Mouse (Mus musculus) lung, adult 2 months (tissue): ENCODE measurements around the gene Rnf150. TPM values are rescaled to one million over a fixed set of nuclear protein-coding genes. Genes with fewer than 3 reads are reported as not detected.

ENCODE experiments used
- DNase-seq: peaks from one replicate; pipeline ENCODE4 v3.0.0; 2022
- H3K4me1 ChIP-seq: fragments of 200-500 bp; 2 replicates; pipeline ENCODE4 v1.6.1; 2011; ENCODE audit warnings: low read length; ENCODE audit not compliant: control insufficient read depth, insufficient read depth
- H3K4me3 ChIP-seq: fragments of 200-500 bp; replicated peaks from 2 replicates; pipeline ENCODE3; 2011; ENCODE audit warnings: low read depth, mild to moderate bottlenecking, control low read depth, low read length; ENCODE audit errors: extremely low read depth
- CTCF ChIP-seq: fragments of 200-500 bp; IDR thresholded peaks from 2 replicates; pipeline ENCODE4 v1.5.1; 2011; ENCODE audit warnings: mild to moderate bottlenecking, low read length, control low read depth; ENCODE audit not compliant: insufficient read depth
- POLR2A ChIP-seq: fragments of 200-500 bp; IDR thresholded peaks from 2 replicates; pipeline ENCODE4 v1.6.1; 2011; ENCODE audit warnings: low read depth, mild to moderate bottlenecking, control low read depth, low read length, borderline replicate concordance; ENCODE audit errors: extremely low read depth
- WGBS: fragments of 180-500 bp; shearing (Covaris S2); methylation state at CpG from one replicate; pipeline ENCODE4 v1.1.7; 2018; 5-methylcytosine and 5-hydroxymethylcytosine counted together
- polyA plus RNA-seq: library from polyadenylated mRNA; depleted of rRNA; stranded (reverse); fragments of >200 nt; gene quantifications from 2 replicates; pipeline ENCODE4 v1.2.3, GENCODE M21; 2012

The Rnf150 gene
- polyA plus RNA-seq, 1 experiment, result 6.9 TPM

DNA sequence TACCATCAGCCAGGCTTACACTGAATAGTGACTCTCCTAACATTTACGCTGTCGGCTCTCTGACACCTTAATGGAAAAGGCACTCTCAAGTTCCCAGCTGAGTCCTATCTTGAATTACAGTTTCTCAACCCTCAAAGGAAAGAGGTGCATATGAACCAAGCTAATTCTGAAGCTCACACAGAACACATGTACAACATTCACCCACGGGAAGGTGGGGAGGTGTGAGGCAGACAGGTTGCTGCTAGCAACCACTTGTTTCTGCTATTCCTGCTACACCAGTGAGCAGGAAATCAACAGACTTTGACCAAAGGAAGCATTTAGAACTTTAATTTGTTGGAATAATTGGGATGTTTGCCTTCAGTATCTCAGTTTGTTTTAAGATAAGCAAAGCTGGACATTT, 96.3 kb downstream of the Rnf150 start:
- H3K4me1 ChIP-seq, result no peaks in the 10 kb centered on the region
- no peak for DNase-seq
- H3K4me3 ChIP-seq, result no peak overlapping the region
- no peak for TF ChIP-seq POLR2A
- no peak for TF ChIP-seq CTCF
- 51% methylated on average over 3 of the region's 3 CpGs for WGBS

DNA sequence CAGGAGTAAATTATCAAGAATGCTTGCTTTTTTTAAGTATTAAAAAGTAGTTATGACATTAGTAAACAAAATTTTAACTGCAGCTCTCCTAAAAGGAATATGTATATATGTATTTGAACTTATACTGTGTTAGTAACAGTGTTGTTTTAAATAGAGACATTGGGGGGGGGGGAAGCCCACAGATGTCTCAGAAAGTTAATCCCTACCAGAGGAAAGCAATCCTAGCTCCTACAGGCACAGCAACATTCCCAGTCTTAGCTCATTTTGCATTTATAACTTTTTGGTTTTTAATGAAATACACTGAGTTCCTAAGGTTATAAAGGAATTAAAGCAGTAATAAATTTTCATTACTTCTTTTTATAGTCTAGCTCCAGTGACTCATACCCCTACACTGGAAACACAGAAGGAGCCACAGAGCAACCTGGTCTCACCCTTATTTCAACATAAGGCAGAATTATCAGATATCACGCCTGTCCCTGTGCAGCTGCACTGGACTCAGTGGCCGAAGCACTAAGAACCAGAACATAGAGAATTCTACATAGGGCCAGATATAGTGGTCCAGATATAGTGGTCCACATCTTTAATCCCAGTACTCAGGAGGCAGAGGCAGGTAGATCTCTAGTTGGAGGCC, 96.9 kb downstream of the Rnf150 start:
- WGBS, result 90% methylated on average over 2 of the region's 2 CpGs
- no peak for TF ChIP-seq POLR2A
- no peak for TF ChIP-seq CTCF

GRCm38 (mm10) chr8:82964537-82964936, 101.4 kb downstream of the Rnf150 start:
- Histone ChIP-seq H3K4me3 (no peak overlapping the region), H3K4me1 (no peaks in the 10 kb centered on the region)
- 50% methylated on average over 2 of the region's 2 CpGs for WGBS
- DNase-seq, result no peak
- TF ChIP-seq CTCF, result no peak
- no peak for TF ChIP-seq POLR2A

More for the DNA sequence above, 96.9 kb downstream of the Rnf150 start:
- H3K4me3 ChIP-seq, result no peak overlapping the region
- H3K4me1 ChIP-seq, result no peaks in the 10 kb centered on the region
- DNase-seq, result no peak

DNA sequence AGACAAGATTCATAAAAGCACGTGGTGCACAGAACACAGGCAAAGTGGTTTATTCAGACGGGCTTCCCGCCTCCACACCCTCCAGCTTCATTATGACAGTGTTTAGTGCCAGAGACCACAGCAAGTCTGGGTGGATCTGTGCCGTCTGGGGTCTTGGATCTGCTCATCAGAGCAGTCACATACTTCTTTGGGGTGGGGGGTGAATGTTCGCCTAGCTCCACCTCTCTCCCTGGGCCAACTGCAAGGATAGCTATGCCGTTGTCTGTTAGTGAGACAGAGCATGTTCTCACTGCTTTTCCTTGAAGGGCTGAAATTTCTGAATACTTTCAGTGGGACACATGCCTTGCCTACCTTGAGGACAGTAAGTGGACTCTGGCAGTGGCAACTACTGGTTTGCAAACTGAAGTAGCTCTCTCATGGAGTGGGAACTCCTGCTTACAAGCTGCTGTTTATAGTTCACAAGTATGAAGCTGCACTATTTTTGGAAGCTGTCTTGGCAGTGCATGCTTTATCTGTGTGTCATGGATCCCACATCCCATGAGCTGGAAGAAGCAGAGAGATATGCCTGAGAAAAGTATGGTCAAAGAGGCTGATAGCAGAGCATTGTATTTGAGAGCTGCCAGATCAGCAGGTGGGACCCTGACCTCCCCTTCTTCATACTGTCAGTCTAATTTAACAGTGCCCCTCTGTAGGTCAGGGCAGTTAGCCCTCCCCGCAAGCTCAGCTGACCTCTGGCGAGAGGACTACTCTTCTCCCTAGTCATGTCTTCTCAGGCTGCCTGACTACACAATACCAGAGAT, 104.9 kb downstream of the Rnf150 start:
- TF ChIP-seq POLR2A (no peak), CTCF (no peak)
- no peak for DNase-seq
- Histone ChIP-seq H3K4me1 (no peaks in the 10 kb centered on the region), H3K4me3 (no peak overlapping the region)
- WGBS, result 57% methylated on average over 8 of the region's 8 CpGs

- peak; percentile 12 for DNase-seq
Observed at GRCm38 (mm10) chr8:82969967-82970366, 106.8 kb downstream of the Rnf150 start.

DNA sequence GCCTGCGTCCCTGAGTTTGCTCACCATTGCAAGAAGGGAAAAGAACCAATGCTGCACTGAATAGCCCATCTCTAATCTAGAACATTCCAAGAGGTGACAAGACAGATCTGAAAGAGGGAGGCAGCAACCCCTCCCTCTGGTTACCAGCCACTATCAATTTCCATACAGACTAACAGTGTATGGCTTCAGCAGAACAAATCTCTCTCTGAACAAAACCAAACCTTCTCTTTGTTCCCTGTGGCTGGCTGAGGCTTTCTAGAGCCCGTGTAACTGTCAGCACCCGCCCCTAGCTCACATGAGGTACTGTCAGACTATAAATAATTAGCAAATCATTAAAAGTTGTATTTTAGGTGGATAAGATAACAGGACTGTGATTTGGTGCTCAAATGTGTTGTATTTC, 109.7 kb downstream of the Rnf150 start:
- WGBS, result 68% methylated on average over 3 of the region's 3 CpGs
- TF ChIP-seq POLR2A, result no peak
- H3K4me3 ChIP-seq, result no peak overlapping the region
- H3K4me1 ChIP-seq, result no peaks in the 10 kb centered on the region
- DNase-seq, result no peak

More at GRCm38 (mm10) chr8:82969967-82970366, 106.8 kb downstream of the Rnf150 start:
- 40% methylated on average over 3 of the region's 3 CpGs for WGBS
- no peak overlapping the region for H3K4me3 ChIP-seq
- TF ChIP-seq POLR2A, result no peak
- no peak for TF ChIP-seq CTCF
- no peaks in the 10 kb centered on the region for H3K4me1 ChIP-seq

DNA sequence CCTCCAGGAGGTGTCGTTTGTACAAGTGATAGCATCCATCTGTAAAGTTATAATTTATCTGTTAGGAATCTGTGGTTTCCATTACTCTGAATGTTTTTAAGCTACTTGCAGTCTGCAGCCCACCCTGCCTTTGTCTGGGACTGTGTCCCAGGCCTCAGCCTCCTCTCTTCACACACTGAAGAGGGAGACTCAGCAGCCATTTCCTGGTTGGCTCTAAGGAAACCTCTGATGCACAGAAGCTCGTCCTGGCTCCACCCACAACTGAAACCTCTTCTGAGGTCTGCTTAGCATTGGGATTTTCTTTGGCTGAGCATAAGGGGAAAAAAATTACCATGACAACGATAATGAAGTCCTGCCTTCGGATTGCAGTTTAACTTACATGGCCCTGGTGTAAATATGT, 110.2 kb downstream of the Rnf150 start:
- no peak for DNase-seq
- TF ChIP-seq CTCF (no peak), POLR2A (no peak)
- H3K4me3 ChIP-seq, result no peak overlapping the region
- no peaks in the 10 kb centered on the region for H3K4me1 ChIP-seq
- WGBS, result 48% methylated on average over 4 of the region's 4 CpGs

DNA sequence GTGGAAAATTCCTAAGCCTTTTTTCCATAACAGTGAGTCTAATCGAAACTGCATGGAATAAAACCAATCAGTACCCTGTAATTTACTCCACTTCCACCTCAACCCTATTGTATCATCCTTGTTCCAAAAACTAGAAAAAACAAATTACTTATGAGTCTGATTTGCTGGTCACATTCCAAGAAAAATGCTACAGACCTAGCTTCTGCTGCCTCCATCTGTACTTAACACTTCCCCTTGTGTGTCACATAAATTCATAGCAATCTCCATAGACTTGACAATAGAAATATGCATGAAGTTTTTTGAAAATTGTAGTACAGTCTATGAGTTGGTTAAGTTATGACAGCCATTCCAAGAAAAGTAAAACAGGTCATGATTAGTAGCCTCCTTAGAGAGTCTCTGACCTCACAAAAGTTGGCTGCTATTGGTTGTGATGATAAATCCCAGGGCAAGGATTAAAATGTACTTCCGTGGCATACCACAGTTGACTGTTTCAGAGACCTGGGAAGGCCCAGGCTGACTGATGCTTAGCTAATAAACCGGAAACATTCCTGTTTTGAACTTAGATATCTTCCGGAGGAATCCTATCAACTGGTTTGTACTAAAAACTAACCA, 118.2 kb downstream of the Rnf150 start:
- no peak for TF ChIP-seq POLR2A
- Histone ChIP-seq H3K4me3 (no peak overlapping the region), H3K4me1 (peaks cover 6% of the 10 kb centered on the region)
- DNase-seq, result no peak
- 80% methylated on average over 4 of the region's 4 CpGs for WGBS

GRCm38 (mm10) chr8:82982873-82983272, 119.7 kb downstream of the Rnf150 start:
- H3K4me1 ChIP-seq, result peaks cover 6% of the 10 kb centered on the region
- WGBS, result 29% methylated on average over 1 of the region's 1 CpGs
- DNase-seq, result no peak
- H3K4me3 ChIP-seq, result no peak overlapping the region
- TF ChIP-seq CTCF, result no peak
- no peak for TF ChIP-seq POLR2A
